In genomic region chr12:71543571-71544119, GRCm38 (mm10) we compare ENCODE assay signal across 13 mouse cellular contexts.
A peak's percentile ranks its signal among the peaks of the same experiment; 100 is the strongest.
DNase-seq lines count a peak whose midpoint lies in the region; ATAC-seq lines count a peak whose summit lies in the region.
"Had no signal": no experiment of that assay in that cellular context is flagged by ENCODE, and none has a peak within 500 bp of the region (broad histone marks: within the 10 kb centered on the region; RNA-seq: fewer than 3 reads in every experiment).

No protein-coding gene starts in this region.

- H3K4me1 ChIP-seq in hindbrain, embryonic 13.5 days (replicated peaks) = peaks cover 26% of the 10 kb centered on the region
- H3K4me1 ChIP-seq in hindbrain, embryonic 14.5 days (replicated peaks; ENCODE audit: control insufficient read depth, insufficient read depth, low read length) = peaks cover 16% of the 10 kb centered on the region; the same call in 1 of the 2 replicates
- H3K4me1 ChIP-seq: liver, embryonic 13.5 days had no signal

- no peak overlapping the region for H3K9ac ChIP-seq in hindbrain, embryonic 13.5 days
- H3K9ac ChIP-seq in hindbrain, embryonic 14.5 days = no peak overlapping the region
- H3K9ac ChIP-seq: hindbrain, embryonic 15.5 days; liver, embryonic 13.5 days had no signal

- no peak overlapping the region for H3K4me3 ChIP-seq in hindbrain, embryonic 13.5 days
- H3K4me3 ChIP-seq in hindbrain, embryonic 14.5 days (replicated peaks; ENCODE audit: low read length) = no peak overlapping the region
- H3K4me3 ChIP-seq: hindbrain, embryonic 15.5 days; liver, embryonic 13.5 days had no signal

- ATAC-seq in hindbrain, embryonic 13.5 days (ENCODE audit: low FRiP score) = no peak
- ATAC-seq in hindbrain, embryonic 14.5 days (ENCODE audit: low FRiP score) = no peak

- 60% methylated on average over 7 of the region's 7 CpGs for WGBS in hindbrain, embryonic 13.5 days
- WGBS in hindbrain, embryonic 14.5 days = 64% methylated on average over 7 of the region's 7 CpGs

- no peaks in the 10 kb centered on the region for H3K27me3 ChIP-seq in hindbrain, embryonic 13.5 days
- H3K27me3 ChIP-seq in hindbrain, embryonic 14.5 days (ENCODE audit: control insufficient read depth, insufficient read depth, low read length) = no peaks in the 10 kb centered on the region
- H3K27me3 ChIP-seq: hindbrain, embryonic 15.5 days; liver, embryonic 13.5 days had no signal

- H3K9me3 ChIP-seq in hindbrain, embryonic 13.5 days = no peaks in the 10 kb centered on the region
- no peaks in the 10 kb centered on the region for H3K9me3 ChIP-seq in hindbrain, embryonic 14.5 days (ENCODE audit: control insufficient read depth, low read length)
- H3K9me3 ChIP-seq: hindbrain, embryonic 15.5 days; liver, embryonic 13.5 days had no signal

- H3K4me2 ChIP-seq in hindbrain, embryonic 13.5 days = no peak overlapping the region
- H3K4me2 ChIP-seq in hindbrain, embryonic 14.5 days (replicated peaks) = no peak overlapping the region
- H3K4me2 ChIP-seq: hindbrain, embryonic 15.5 days; liver, embryonic 13.5 days had no signal

- DNase-seq in cerebellum, postnatal 14 days = peak; percentile 31 to 32
- DNase-seq in cerebellum, postnatal 4 days (ENCODE audit: low spot score in 2 of 2) = no peak
- DNase-seq in hindbrain, embryonic 14.5 days (ENCODE audit: low spot score) = no peak
- peak; percentile 39 for DNase-seq in retina, postnatal 1 day
- no peak for DNase-seq in retina, embryonic 14.5 days (ENCODE audit: low spot score)
- no peak for DNase-seq in MN1 (ENCODE audit: low spot score)
- DNase-seq in spleen, postnatal 4 days (ENCODE audit: low spot score in 2 of 2) = no peak
- DNase-seq: kidney, adult 9 months; liver, embryonic 13.5 days; lung, postnatal 4 days; thymus, adult 2 months had no signal

- no peaks in the 10 kb centered on the region for H3K36me3 ChIP-seq in hindbrain, embryonic 13.5 days
- H3K36me3 ChIP-seq in hindbrain, embryonic 14.5 days (replicated peaks; ENCODE audit: control insufficient read depth, insufficient read depth) = no peaks in the 10 kb centered on the region
- H3K36me3 ChIP-seq: hindbrain, embryonic 15.5 days; liver, embryonic 13.5 days had no signal

- peak overlapping the region; percentile 78 for H3K27ac ChIP-seq in hindbrain, embryonic 13.5 days
- no peak overlapping the region for H3K27ac ChIP-seq in hindbrain, embryonic 14.5 days
- H3K27ac ChIP-seq: hindbrain, embryonic 15.5 days; liver, embryonic 13.5 days had no signal

Comparison
In these comparisons a context has a peak if more than half of its experiments do, and no peak if none do; other contexts are left out.
1. DNase-seq: peak in cerebellum, postnatal 14 days (2 of 2) and retina, postnatal 1 day (single experiment); none in cerebellum, postnatal 4 days (0 of 2), hindbrain, embryonic 14.5 days (single experiment), retina, embryonic 14.5 days (single experiment), MN1 (single experiment) and spleen, postnatal 4 days (0 of 2).